Mouse (Mus musculus) myocyte (in vitro differentiated cells): ENCODE data around the gene Lrrc73. TPM values are rescaled to one million over a fixed set of nuclear protein-coding genes. Genes with fewer than 3 reads are reported as not detected.

Experiments
- H3K27me3 ChIP-seq: one replicate; pipeline ENCODE4 v1.6.1; 2011; ENCODE audit not compliant: control insufficient read depth, insufficient read depth, insufficient read length
- H3K36me3 ChIP-seq: one replicate; pipeline ENCODE4 v1.6.1; 2011; ENCODE audit not compliant: control insufficient read depth, insufficient read depth
- H3K4me2 ChIP-seq: one replicate; pipeline ENCODE4 v1.6.1; 2011; ENCODE audit warnings: low read depth, control low read depth
- H3K4me3 ChIP-seq: one replicate; pipeline ENCODE4 v1.5.1; 2011; ENCODE audit warnings: mild to moderate bottlenecking, control low read depth, moderate library complexity
- H3K79me2 ChIP-seq: one replicate; pipeline ENCODE4 v1.6.1; 2011; ENCODE audit not compliant: control insufficient read depth, insufficient read depth
- H3ac ChIP-seq: one replicate; pipeline ENCODE4 v1.6.1; 2011; ENCODE audit not compliant: control insufficient read depth, insufficient read length
- CEBPB ChIP-seq: IDR thresholded peaks from 2 replicates; pipeline ENCODE4 v1.6.1; 2011; ENCODE audit warnings: mild to moderate bottlenecking, moderate library complexity; ENCODE audit not compliant: poor library complexity, insufficient read depth, severe bottlenecking
- E2F4 ChIP-seq: IDR thresholded peaks from one replicate; pipeline ENCODE4 v1.6.1; 2011; ENCODE audit warnings: mild to moderate bottlenecking, control low read depth, moderate library complexity; ENCODE audit not compliant: insufficient read depth
- MAX ChIP-seq: IDR thresholded peaks from one replicate; pipeline ENCODE4 v1.6.1; 2011; ENCODE audit warnings: low read depth, mild to moderate bottlenecking, control low read depth
- MYOD1 ChIP-seq, 3 experiments: IDR thresholded peaks; one replicate each; pipeline ENCODE4 v1.6.1; 2011; ENCODE audit warnings: control low read depth in 2 of 3, low read depth in 2 of 3, mild to moderate bottlenecking in 2 of 3, moderate library complexity in 1 of 3; ENCODE audit not compliant: insufficient read length in 2 of 3, control insufficient read depth in 1 of 3
- MYOG ChIP-seq, 3 experiments: IDR thresholded peaks; one replicate each; pipeline ENCODE4 v1.6.1; 2011; ENCODE audit warnings: control low read depth in 2 of 3, low read depth in 2 of 3, mild to moderate bottlenecking in 2 of 3; ENCODE audit not compliant: insufficient read length in 2 of 3, control insufficient read depth in 1 of 3, insufficient read depth in 1 of 3
- POLR2A ChIP-seq: IDR thresholded peaks from one replicate; pipeline ENCODE4 v1.6.1; 2011; ENCODE audit warnings: low read depth, mild to moderate bottlenecking, control low read depth, moderate library complexity; ENCODE audit not compliant: insufficient read length
- POLR2AphosphoS2 ChIP-seq: IDR thresholded peaks from one replicate; pipeline ENCODE4 v1.6.1; 2011; ENCODE audit warnings: low read depth, control low read depth; ENCODE audit not compliant: insufficient read length
- REST ChIP-seq: IDR thresholded peaks from one replicate; pipeline ENCODE4 v1.6.1; 2011; ENCODE audit warnings: mild to moderate bottlenecking, control low read depth, moderate library complexity; ENCODE audit not compliant: insufficient read depth, insufficient read length
- SRF ChIP-seq: IDR thresholded peaks from one replicate; pipeline ENCODE4 v1.6.1; 2011; ENCODE audit warnings: low read depth; ENCODE audit not compliant: control insufficient read depth, insufficient read length
- TCF12 ChIP-seq: IDR thresholded peaks from one replicate; pipeline ENCODE4 v1.6.1; 2011; ENCODE audit warnings: mild to moderate bottlenecking, control low read depth; ENCODE audit not compliant: poor library complexity, insufficient read depth, severe bottlenecking
- TCF3 ChIP-seq: IDR thresholded peaks from one replicate; pipeline ENCODE4 v1.6.1; 2011; ENCODE audit warnings: low read depth, control low read depth; ENCODE audit not compliant: insufficient read length
- USF1 ChIP-seq: IDR thresholded peaks from one replicate; pipeline ENCODE4 v1.6.1; 2011; ENCODE audit warnings: low read depth, mild to moderate bottlenecking, control low read depth, moderate library complexity
- polyA plus RNA-seq: library from polyadenylated mRNA; unstranded; fragments of >200 nt; fragmentation: generic; extraction: Trizol; gene quantifications from one replicate; pipeline ENCODE4 v1.2.1, GENCODE M21; 2012; ENCODE audit warnings: missing spikeins

Gene Lrrc73
- polyA plus RNA-seq, 1 experiment: 2.0 TPM

GRCm38 (mm10) chr17:46284653-46285052, 31.3 kb downstream of the Lrrc73 start:
- Histone ChIP-seq H3K79me2 (peaks cover 31% of the 10 kb centered on the region), H3K27me3 (no peaks in the 10 kb centered on the region), H3ac (no peak overlapping the region), H3K36me3 (no peaks in the 10 kb centered on the region), H3K4me3 (no peak overlapping the region), H3K4me2 (peak overlapping the region; percentile 30)
- TF ChIP-seq TCF12: peak; percentile 6
- peak; percentile 72 to 94 (median 85) for TF ChIP-seq MYOD1 (IDR thresholded peaks at IDR 0.05; ENCODE audit: control insufficient read depth in 1 of 3, insufficient read length in 2 of 3, low read depth in 2 of 3)
- no peak for TF ChIP-seq CEBPB
- peak in 2 of 3 experiments; percentile 60 to 75 for TF ChIP-seq MYOG (IDR thresholded peaks at IDR 0.05; ENCODE audit: control insufficient read depth in 1 of 3, insufficient read depth in 1 of 3, insufficient read length in 2 of 3, low read depth in 2 of 3)
- no peak for TF ChIP-seq POLR2A
- TF ChIP-seq TCF3: no peak
- no peak for TF ChIP-seq SRF
- TF ChIP-seq MAX: no peak
- no peak for TF ChIP-seq REST

GRCm38 (mm10) chr17:46285407-46285806, 32.1 kb downstream of the Lrrc73 start:
- Histone ChIP-seq H3K36me3 (no peaks in the 10 kb centered on the region), H3K4me2 (no peak overlapping the region), H3K4me3 (no peak overlapping the region), H3K27me3 (no peaks in the 10 kb centered on the region), H3K79me2 (peaks cover 24% of the 10 kb centered on the region), H3ac (no peak overlapping the region)
- TF ChIP-seq REST (no peak), TCF3 (no peak), TCF12 (no peak), CEBPB (no peak), USF1 (no peak), MYOD1 (IDR thresholded peaks at IDR 0.05; ENCODE audit: control insufficient read depth in 1 of 3, insufficient read length in 2 of 3, low read depth in 2 of 3) (no peak), POLR2A (no peak), E2F4 (no peak), MAX (no peak), MYOG (IDR thresholded peaks at IDR 0.05; ENCODE audit: control insufficient read depth in 1 of 3, insufficient read depth in 1 of 3, insufficient read length in 2 of 3, low read depth in 2 of 3) (no peak)

- H3K36me3 ChIP-seq: no peaks in the 10 kb centered on the region
- no peak overlapping the region for H3K4me2 ChIP-seq
- H3K4me3 ChIP-seq: no peak overlapping the region
- H3ac ChIP-seq: no peak overlapping the region
- TF ChIP-seq TCF3 (no peak), MAX (no peak), MYOD1 (IDR thresholded peaks at IDR 0.05; ENCODE audit: control insufficient read depth in 1 of 3, insufficient read length in 2 of 3, low read depth in 2 of 3) (no peak), TCF12 (no peak), POLR2AphosphoS2 (no peak), CEBPB (no peak), MYOG (IDR thresholded peaks at IDR 0.05; ENCODE audit: control insufficient read depth in 1 of 3, insufficient read depth in 1 of 3, insufficient read length in 2 of 3, low read depth in 2 of 3) (no peak), REST (no peak), POLR2A (no peak), USF1 (no peak), E2F4 (no peak), SRF (no peak)
- peaks cover under 1% of the 10 kb centered on the region for H3K79me2 ChIP-seq
- peaks cover 3% of the 10 kb centered on the region for H3K27me3 ChIP-seq
These were observed 34.4 kb downstream of the Lrrc73 start for GRCm38 (mm10) chr17:46287678-46288095.

GRCm38 (mm10) chr17:46296601-46297000, 43.3 kb downstream of the Lrrc73 start:
- no peaks in the 10 kb centered on the region for H3K79me2 ChIP-seq
- no peaks in the 10 kb centered on the region for H3K36me3 ChIP-seq
- H3K4me3 ChIP-seq: no peak overlapping the region
- TF ChIP-seq TCF3 (no peak), MYOG (IDR thresholded peaks at IDR 0.05; ENCODE audit: control insufficient read depth in 1 of 3, insufficient read depth in 1 of 3, insufficient read length in 2 of 3, low read depth in 2 of 3) (no peak), TCF12 (no peak), POLR2A (no peak)
- H3K4me2 ChIP-seq: no peak overlapping the region
- no peak overlapping the region for H3ac ChIP-seq
- peaks cover 21% of the 10 kb centered on the region for H3K27me3 ChIP-seq

- H3ac ChIP-seq: no peak overlapping the region
- H3K79me2 ChIP-seq: no peaks in the 10 kb centered on the region
- H3K4me2 ChIP-seq: peak overlapping the region; percentile 64
- TF ChIP-seq MAX: no peak
- no peak for TF ChIP-seq REST
- no peak for TF ChIP-seq POLR2AphosphoS2
- TF ChIP-seq USF1: no peak
- TF ChIP-seq POLR2A: no peak
- TF ChIP-seq CEBPB: no peak
- no peak for TF ChIP-seq E2F4
- TF ChIP-seq TCF12: no peak
- no peak for TF ChIP-seq MYOD1 (IDR thresholded peaks at IDR 0.05; ENCODE audit: control insufficient read depth in 1 of 3, insufficient read length in 2 of 3, low read depth in 2 of 3)
- no peak for TF ChIP-seq TCF3
- no peak for TF ChIP-seq SRF
- TF ChIP-seq MYOG (IDR thresholded peaks at IDR 0.05; ENCODE audit: control insufficient read depth in 1 of 3, insufficient read depth in 1 of 3, insufficient read length in 2 of 3, low read depth in 2 of 3): no peak
- H3K36me3 ChIP-seq: no peaks in the 10 kb centered on the region
- peak overlapping the region; percentile 19 for H3K4me3 ChIP-seq
- peaks cover 21% of the 10 kb centered on the region for H3K27me3 ChIP-seq
These were observed 43.7 kb downstream of the Lrrc73 start for GRCm38 (mm10) chr17:46297028-46297363.
